Mouse (Mus musculus): ENCODE measurements at regions not wholly inside any gene's neighbourhood (a gene's known extent, or its start where the extent isn't known, plus 50 kb on each side); places are given as distances from the start of the nearest gene placed in this dataset.
"Not testable (repeated sequence)": the region's sequence is repeated elsewhere in the genome, so short reads cannot be mapped to it uniquely, and the experiment has no call there.

GRCm38 (mm10) chr19:51355701-51356100 is 677.3 kb upstream of the Sorcs1 start:
- intact Hi-C loops (cut with DNase I): no loop called here
- no peak for TF ChIP-seq CTCF (IDR thresholded peaks at IDR 0.05)
- H3K4me3 ChIP-seq: no peak overlapping the region
- H3K27ac ChIP-seq: no peak overlapping the region
- no peak for DNase-seq (ENCODE audit: extremely low spot score in 1 of 2, low spot score in 2 of 2)

- no peak for TF ChIP-seq CTCF (IDR thresholded peaks at IDR 0.05)
- DNase-seq (ENCODE audit: extremely low spot score in 1 of 2, low spot score in 2 of 2): no peak
Observed at GRCm38 (mm10) chr19:51340491-51340890, 662.0 kb upstream of the Sorcs1 start.

GRCm38 (mm10) chr19:51330010-51330409 is 651.6 kb upstream of the Sorcs1 start:
- no peak for TF ChIP-seq CTCF (IDR thresholded peaks at IDR 0.05)
- no peak for DNase-seq (ENCODE audit: extremely low spot score in 1 of 2, low spot score in 2 of 2)
- no peak overlapping the region for H3K4me3 ChIP-seq
- intact Hi-C loops (cut with DNase I): no loop called here
- H3K27ac ChIP-seq: no peak overlapping the region

More at GRCm38 (mm10) chr19:51340491-51340890, 662.0 kb upstream of the Sorcs1 start:
- intact Hi-C loops (cut with DNase I): no loop called here
- no peak overlapping the region for H3K27ac ChIP-seq
- H3K4me3 ChIP-seq: no peak overlapping the region

GRCm38 (mm10) chr19:51303708-51304107 is 625.3 kb upstream of the Sorcs1 start:
- no peak for TF ChIP-seq CTCF (IDR thresholded peaks at IDR 0.05)
- Histone ChIP-seq H3K27ac (no peak overlapping the region), H3K4me3 (no peak overlapping the region)
- DNase-seq (ENCODE audit: extremely low spot score in 1 of 2, low spot score in 2 of 2): no peak
- intact Hi-C loops (cut with DNase I): no loop called here

GRCm38 (mm10) chr19:51296631-51297030 is 618.2 kb upstream of the Sorcs1 start:
- DNase-seq (ENCODE audit: extremely low spot score in 1 of 2, low spot score in 2 of 2); H3K4me3 ChIP-seq; intact Hi-C loops (cut with DNase I): not testable (repeated sequence)

GRCm38 (mm10) chr19:51268978-51269556 is 590.6 kb upstream of the Sorcs1 start:
- DNase-seq (ENCODE audit: extremely low spot score in 1 of 2, low spot score in 2 of 2): no peak
- Histone ChIP-seq H3K27ac (no peak overlapping the region), H3K4me3 (no peak overlapping the region)
- intact Hi-C loops (cut with DNase I): no loop called here
- no peak for TF ChIP-seq CTCF (IDR thresholded peaks at IDR 0.05)

More at GRCm38 (mm10) chr19:51296631-51297030, 618.2 kb upstream of the Sorcs1 start:
- H3K27ac ChIP-seq: not testable (repeated sequence)

- TF ChIP-seq CTCF (IDR thresholded peaks at IDR 0.05): no peak
- H3K27ac ChIP-seq: no peak overlapping the region
- DNase-seq (ENCODE audit: extremely low spot score in 1 of 2, low spot score in 2 of 2): no peak
- no peak overlapping the region for H3K4me3 ChIP-seq
- intact Hi-C loops (cut with DNase I): no loop called here
Observed at GRCm38 (mm10) chr19:51240295-51240864, 561.9 kb upstream of the Sorcs1 start.

- H3K27ac ChIP-seq: no peak overlapping the region
- no peak overlapping the region for H3K4me3 ChIP-seq
- intact Hi-C loops (cut with DNase I): no loop called here
- no peak for TF ChIP-seq CTCF (IDR thresholded peaks at IDR 0.05)
- DNase-seq (ENCODE audit: extremely low spot score in 1 of 2, low spot score in 2 of 2): no peak
Observed at GRCm38 (mm10) chr19:51238181-51238523, 559.7 kb upstream of the Sorcs1 start.

GRCm38 (mm10) chr19:51237509-51238180 is 559.2 kb upstream of the Sorcs1 start:
- intact Hi-C loops (cut with DNase I): no loop called here
- DNase-seq (ENCODE audit: extremely low spot score in 1 of 2, low spot score in 2 of 2): no peak
- H3K4me3 ChIP-seq: no peak overlapping the region
- no peak for TF ChIP-seq CTCF (IDR thresholded peaks at IDR 0.05)
- H3K27ac ChIP-seq: no peak overlapping the region

- TF ChIP-seq CTCF (IDR thresholded peaks at IDR 0.05): no peak
- intact Hi-C loops (cut with DNase I): no loop called here
- DNase-seq (ENCODE audit: extremely low spot score in 1 of 2, low spot score in 2 of 2): no peak
- Histone ChIP-seq H3K4me3 (no peak overlapping the region), H3K27ac (no peak overlapping the region)
Observed at GRCm38 (mm10) chr19:51232525-51232924, 554.1 kb upstream of the Sorcs1 start.

GRCm38 (mm10) chr19:51226932-51227331 is 548.5 kb upstream of the Sorcs1 start:
- no peak overlapping the region for H3K4me3 ChIP-seq
- intact Hi-C loops (cut with DNase I): no loop called here
- H3K27ac ChIP-seq: no peak overlapping the region
- DNase-seq (ENCODE audit: extremely low spot score in 1 of 2, low spot score in 2 of 2): no peak
- TF ChIP-seq CTCF (IDR thresholded peaks at IDR 0.05): no peak

- intact Hi-C loops (cut with DNase I): loop anchor here (1.0 to 5.0 kb wide), 3 partner anchors 524 to 1014 kb away; partner anchors contain the start of gene Sorcs1
- Histone ChIP-seq H3K4me3 (no peak overlapping the region), H3K27ac (no peak overlapping the region)
- TF ChIP-seq CTCF (IDR thresholded peaks at IDR 0.05): peak; percentile 65
- DNase-seq (ENCODE audit: extremely low spot score in 1 of 2, low spot score in 2 of 2): peak; percentile 23 to 26
Observed at GRCm38 (mm10) chr19:51201391-51201790, 522.9 kb upstream of the Sorcs1 start.
